Mouse (Mus musculus) heart, adult 2 months (tissue): ENCODE measurements around the gene Usp49.

ENCODE experiments used
- CTCF ChIP-seq: fragments of 200-600 bp; IDR thresholded peaks from 2 replicates; pipeline ENCODE4 v1.8.1; 2022; ENCODE audit warnings: antibody characterized with exemption, mild to moderate bottlenecking, moderate library complexity
- EP300 ChIP-seq: fragments of 200-500 bp; IDR thresholded peaks from 2 replicates; pipeline ENCODE4 v1.6.1; 2011; ENCODE audit warnings: low read depth, low read length, control low read depth; ENCODE audit not compliant: insufficient read depth
- POLR2A ChIP-seq: fragments of 200-500 bp; IDR thresholded peaks from 2 replicates; pipeline ENCODE4 v1.6.1; 2011; ENCODE audit warnings: mild to moderate bottlenecking, low read depth, low read length, control low read depth; ENCODE audit not compliant: insufficient read depth

DNA sequence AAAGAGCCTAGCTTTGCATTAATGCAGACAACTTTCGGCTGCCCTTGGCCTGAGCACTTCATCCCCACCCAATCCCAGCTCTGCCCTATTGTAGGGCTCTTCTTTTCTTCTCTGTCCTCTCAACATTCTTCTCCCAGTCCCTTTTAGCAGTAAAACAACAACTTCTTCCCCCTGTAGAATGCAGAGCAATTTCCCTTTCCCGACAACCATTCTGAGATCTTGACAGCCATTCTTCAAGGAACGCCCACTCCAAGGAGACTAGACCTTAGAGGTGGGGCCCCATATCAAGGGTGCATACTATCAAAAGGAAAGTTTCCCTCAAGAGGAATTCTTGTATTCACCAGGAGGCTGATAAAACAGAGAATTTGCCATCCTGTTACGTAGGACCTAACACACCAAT is 18.5 kb downstream of the Usp49 start:
- TF ChIP-seq POLR2A = no peak
- no peak for TF ChIP-seq CTCF
- no peak for TF ChIP-seq EP300
